Mouse (Mus musculus): ENCODE measurements around the gene Tent4a.
"Not testable (repeated sequence)": the region's sequence is repeated elsewhere in the genome, so short reads cannot be mapped to it uniquely, and the experiment has no call there.

GRCm38 (mm10) chr13:69565401-69565800 is 31.0 kb upstream of the Tent4a start:
- TF ChIP-seq POLR2A (IDR thresholded peaks at IDR 0.05; ENCODE audit: control insufficient read depth, low read depth, low read length); CTCF (IDR thresholded peaks at IDR 0.05; ENCODE audit: control insufficient read depth, insufficient read depth, insufficient replicate concordance, low read depth, low read length): not testable (repeated sequence)

All from testis, adult 2 months (tissue).